Mouse (Mus musculus): Measurements from ENCODE around the gene Tacr1. TPM values are rescaled to one million over a fixed set of nuclear protein-coding genes. Genes with fewer than 3 reads are reported as not detected.

The Tacr1 gene
- total and polyA plus RNA-seq, 2 experiments from 2014 or later: 3.1 to 8.3 TPM

GRCm38 (mm10) chr6:82510843-82511416 is 108.8 kb downstream of the Tacr1 start:
- no peaks in the 10 kb centered on the region for H3K9me3 ChIP-seq (ENCODE audit: low read length)
- no peak overlapping the region for H3K4me2 ChIP-seq (ENCODE audit: low read depth, low read length, poor library complexity, severe bottlenecking)
- no peak for TF ChIP-seq CTCF (IDR thresholded peaks at IDR 0.05)
- H3K9ac ChIP-seq (replicated peaks; ENCODE audit: low read length, poor library complexity, severe bottlenecking): no peak overlapping the region
- H3K4me1 ChIP-seq (ENCODE audit: insufficient read depth, low read length): no peaks in the 10 kb centered on the region
- H3K27ac ChIP-seq (ENCODE audit: low read depth, low read length): no peak overlapping the region
- WGBS: 81% methylated on average over 7 of the region's 7 CpGs
- DNase-seq (ENCODE audit: low spot score): no peak
- ATAC-seq (ENCODE audit: low FRiP score): no peak
- no peak overlapping the region for H3K4me3 ChIP-seq (ENCODE audit: low read depth, low read length)
- no peaks in the 10 kb centered on the region for H3K36me3 ChIP-seq (ENCODE audit: insufficient read depth, low read length)
- no peaks in the 10 kb centered on the region for H3K27me3 ChIP-seq (ENCODE audit: insufficient read depth, low read length)

- Histone ChIP-seq H3K9me3 (ENCODE audit: low read length) (no peaks in the 10 kb centered on the region), H3K4me3 (ENCODE audit: low read depth, low read length) (no peak overlapping the region), H3K27me3 (ENCODE audit: insufficient read depth, low read length) (no peaks in the 10 kb centered on the region), H3K27ac (ENCODE audit: low read depth, low read length) (no peak overlapping the region), H3K4me1 (ENCODE audit: insufficient read depth, low read length) (no peaks in the 10 kb centered on the region), H3K9ac (replicated peaks; ENCODE audit: low read length, poor library complexity, severe bottlenecking) (no peak overlapping the region), H3K36me3 (ENCODE audit: insufficient read depth, low read length) (no peaks in the 10 kb centered on the region), H3K4me2 (ENCODE audit: low read depth, low read length, poor library complexity, severe bottlenecking) (no peak overlapping the region)
- DNase-seq (ENCODE audit: low spot score) (no peak), ATAC-seq (ENCODE audit: low FRiP score) (no peak)
- TF ChIP-seq CTCF (IDR thresholded peaks at IDR 0.05): no peak
- WGBS: 68% methylated on average over 3 of the region's 3 CpGs
Observed at GRCm38 (mm10) chr6:82519626-82520025, 117.5 kb downstream of the Tacr1 start.

GRCm38 (mm10) chr6:82522567-82522966 is 120.4 kb downstream of the Tacr1 start:
- TF ChIP-seq CTCF (IDR thresholded peaks at IDR 0.05): no peak
- WGBS: 79% methylated on average over 5 of the region's 5 CpGs
- DNase-seq (ENCODE audit: low spot score) (peak; percentile 45), ATAC-seq (ENCODE audit: low FRiP score) (no peak)
- no peaks in the 10 kb centered on the region for H3K27me3 ChIP-seq (ENCODE audit: insufficient read depth, low read length)
- H3K4me2 ChIP-seq (ENCODE audit: low read depth, low read length, poor library complexity, severe bottlenecking): no peak overlapping the region
- H3K27ac ChIP-seq (ENCODE audit: low read depth, low read length): no peak overlapping the region
- no peaks in the 10 kb centered on the region for H3K4me1 ChIP-seq (ENCODE audit: insufficient read depth, low read length)
- no peak overlapping the region for H3K4me3 ChIP-seq (ENCODE audit: low read depth, low read length)
- no peaks in the 10 kb centered on the region for H3K36me3 ChIP-seq (ENCODE audit: insufficient read depth, low read length)
- no peak overlapping the region for H3K9ac ChIP-seq (replicated peaks; ENCODE audit: low read length, poor library complexity, severe bottlenecking)
- no peaks in the 10 kb centered on the region for H3K9me3 ChIP-seq (ENCODE audit: low read length)

GRCm38 (mm10) chr6:82525107-82525867 is 123.2 kb downstream of the Tacr1 start:
- no peaks in the 10 kb centered on the region for H3K27me3 ChIP-seq (ENCODE audit: insufficient read depth, low read length)
- H3K4me2 ChIP-seq (ENCODE audit: low read depth, low read length, poor library complexity, severe bottlenecking): no peak overlapping the region
- H3K9me3 ChIP-seq (ENCODE audit: low read length): no peaks in the 10 kb centered on the region
- no peak for ATAC-seq (ENCODE audit: low FRiP score)
- DNase-seq (ENCODE audit: low spot score): no peak
- H3K9ac ChIP-seq (replicated peaks; ENCODE audit: low read length, poor library complexity, severe bottlenecking): no peak overlapping the region
- no peaks in the 10 kb centered on the region for H3K36me3 ChIP-seq (ENCODE audit: insufficient read depth, low read length)
- TF ChIP-seq CTCF (IDR thresholded peaks at IDR 0.05): no peak
- no peak overlapping the region for H3K27ac ChIP-seq (ENCODE audit: low read depth, low read length)
- no peak overlapping the region for H3K4me3 ChIP-seq (ENCODE audit: low read depth, low read length)
- WGBS: 35% methylated on average over 3 of the region's 3 CpGs
- no peaks in the 10 kb centered on the region for H3K4me1 ChIP-seq (ENCODE audit: insufficient read depth, low read length)

GRCm38 (mm10) chr6:82528631-82529030 is 126.5 kb downstream of the Tacr1 start:
- no peaks in the 10 kb centered on the region for H3K4me1 ChIP-seq (ENCODE audit: insufficient read depth, low read length)
- no peak for TF ChIP-seq CTCF (IDR thresholded peaks at IDR 0.05)
- no peak overlapping the region for H3K4me2 ChIP-seq (ENCODE audit: low read depth, low read length, poor library complexity, severe bottlenecking)
- no peak overlapping the region for H3K27ac ChIP-seq (ENCODE audit: low read depth, low read length)
- H3K4me3 ChIP-seq (ENCODE audit: low read depth, low read length): no peak overlapping the region
- H3K9ac ChIP-seq (replicated peaks; ENCODE audit: low read length, poor library complexity, severe bottlenecking): no peak overlapping the region
- DNase-seq (ENCODE audit: low spot score): no peak
- no peaks in the 10 kb centered on the region for H3K27me3 ChIP-seq (ENCODE audit: insufficient read depth, low read length)
- ATAC-seq (ENCODE audit: low FRiP score): no peak
- no peaks in the 10 kb centered on the region for H3K36me3 ChIP-seq (ENCODE audit: insufficient read depth, low read length)
- no peaks in the 10 kb centered on the region for H3K9me3 ChIP-seq (ENCODE audit: low read length)
- 83% methylated on average over 2 of the region's 2 CpGs for WGBS

GRCm38 (mm10) chr6:82536641-82537040 is 134.5 kb downstream of the Tacr1 start:
- Histone ChIP-seq H3K4me2 (ENCODE audit: low read depth, low read length, poor library complexity, severe bottlenecking) (no peak overlapping the region), H3K4me3 (ENCODE audit: low read depth, low read length) (no peak overlapping the region), H3K27ac (ENCODE audit: low read depth, low read length) (no peak overlapping the region), H3K9me3 (ENCODE audit: low read length) (no peaks in the 10 kb centered on the region), H3K27me3 (ENCODE audit: insufficient read depth, low read length) (no peaks in the 10 kb centered on the region), H3K4me1 (ENCODE audit: insufficient read depth, low read length) (no peaks in the 10 kb centered on the region), H3K36me3 (ENCODE audit: insufficient read depth, low read length) (no peaks in the 10 kb centered on the region), H3K9ac (replicated peaks; ENCODE audit: low read length, poor library complexity, severe bottlenecking) (no peak overlapping the region)
- TF ChIP-seq CTCF (IDR thresholded peaks at IDR 0.05): no peak
- no peak for DNase-seq (ENCODE audit: low spot score)
- WGBS: 29% methylated on average over 8 of the region's 8 CpGs
- ATAC-seq (ENCODE audit: low FRiP score): no peak
